Comparison of ENCODE assay signal across 7 mouse cellular contexts in genomic region chr15:79141566-79141917, GRCm38 (mm10). TPM values are rescaled to one million over a fixed set of nuclear protein-coding genes. Genes with fewer than 3 reads are reported as not detected.
DNase-seq lines count a peak whose midpoint lies in the region; ATAC-seq and TF ChIP-seq lines count a peak whose summit lies in the region.

No protein-coding gene starts in this region.

- H3K36me3 ChIP-seq in E14TG2a.4 (ENCODE audit: insufficient read depth, low read length) = peaks cover 31% of the 10 kb centered on the region
- H3K36me3 ChIP-seq in forebrain, embryonic 16.5 days (ENCODE audit: control insufficient read depth, insufficient read depth) = peaks cover 5% of the 10 kb centered on the region

- peaks cover 51% of the 10 kb centered on the region for H3K4me1 ChIP-seq in E14TG2a.4 (replicated peaks; ENCODE audit: low read depth, low read length)
- peaks cover 22% of the 10 kb centered on the region for H3K4me1 ChIP-seq in forebrain, embryonic 16.5 days (replicated peaks; ENCODE audit: control insufficient read depth, insufficient read depth, low read length)

- peak overlapping the region; percentile 89 for H3K4me2 ChIP-seq in forebrain, embryonic 16.5 days (ENCODE audit: low read length)

- H3K27ac ChIP-seq in forebrain, embryonic 16.5 days (ENCODE audit: low read length) = no peak overlapping the region

- ATAC-seq in CD4-positive, CD25-positive, alpha-beta regulatory T cell, adult 4 months = peak; percentile 40
- peak; percentile 18; the same call in 1 of the 2 replicates for ATAC-seq in forebrain, embryonic 16.5 days
- peak; percentile 20; the same call in 1 of the 2 replicates for ATAC-seq in megakaryocyte, adult 5-6 weeks (ENCODE audit: poor library complexity, severe bottlenecking)

- peak overlapping the region; percentile 99 for H3K4me3 ChIP-seq in E14TG2a.4 (replicated peaks; ENCODE audit: low read length)
- peak overlapping the region; percentile 95 for H3K4me3 ChIP-seq in forebrain, embryonic 16.5 days (replicated peaks; ENCODE audit: low read length)

- no peaks in the 10 kb centered on the region for H3K9me3 ChIP-seq in E14TG2a.4 (ENCODE audit: low read length)
- no peaks in the 10 kb centered on the region for H3K9me3 ChIP-seq in forebrain, embryonic 16.5 days (ENCODE audit: control insufficient read depth, low read length)

- peaks cover 11% of the 10 kb centered on the region for H3K27me3 ChIP-seq in E14TG2a.4 (ENCODE audit: insufficient read depth, low read length)
- no peaks in the 10 kb centered on the region for H3K27me3 ChIP-seq in forebrain, embryonic 16.5 days (replicated peaks; ENCODE audit: control insufficient read depth, insufficient read depth, low read length)

- peak overlapping the region; percentile 83 for H3K9ac ChIP-seq in forebrain, embryonic 16.5 days (replicated peaks; ENCODE audit: low read depth, low read length)

- under 1% methylated on average over 7 of the region's 7 CpGs for WGBS in forebrain, embryonic 16.5 days

- no peak for DNase-seq in urinary bladder, postnatal 36 days (ENCODE audit: low spot score in 2 of 2)
- no peak for DNase-seq in left cerebral cortex, adult 11 months (ENCODE audit: low spot score)
- DNase-seq in lung, postnatal 36 days = no peak

- TF ChIP-seq CTCF in E14TG2a.4 (conservative IDR thresholded peaks at IDR 0.05; ENCODE audit: low read length) = no peak

RNA-seq across cellular contexts. Expression of gene 1700088E04Rik, which starts 0.5 kb away (rescaled TPM):
- 10 to 100 TPM in 1 of 2 experiments, 1 to 10 TPM in 1; 4.1 to 10.1 TPM for polyA plus RNA-seq in CD4-positive, CD25-positive, alpha-beta regulatory T cell, adult 4 months (2017; shearing (Covaris generic))
- 11.7 and 13.1 TPM in 2 replicates for polyA plus RNA-seq in forebrain, embryonic 16.5 days (2015; fragmentation: Nextera tagmentation; extraction: Ambion mirVana)
- total RNA-seq in megakaryocyte, adult 5-6 weeks (2015) = not detected in 2 replicates
- not detected in 2 replicates for total RNA-seq in megakaryocyte, adult 5-6 weeks (2017)

RNA-seq across cellular contexts. Expression of gene Polr2f, which starts 0.7 kb away (rescaled TPM):
- 100 to 1,000 TPM in 1 of 2 experiments, 10 to 100 TPM in 1; 92.3 to 119 TPM for polyA plus RNA-seq in CD4-positive, CD25-positive, alpha-beta regulatory T cell, adult 4 months (2017; shearing (Covaris generic))
- 253 and 256 TPM in 2 replicates for polyA plus RNA-seq in forebrain, embryonic 16.5 days (2015; fragmentation: Nextera tagmentation; extraction: Ambion mirVana)
- 46.0 and 49.2 TPM in 2 replicates for total RNA-seq in megakaryocyte, adult 5-6 weeks (2015)
- total RNA-seq in megakaryocyte, adult 5-6 weeks (2017) = 39.6 and 54.1 TPM in 2 replicates

RNA-seq across cellular contexts. Expression of gene Sox10, which starts 23.5 kb away (rescaled TPM):
- not detected for polyA plus RNA-seq in CD4-positive, CD25-positive, alpha-beta regulatory T cell, adult 4 months (2017; shearing (Covaris generic))
- polyA plus RNA-seq in forebrain, embryonic 16.5 days (2015; fragmentation: Nextera tagmentation; extraction: Ambion mirVana) = 2.0 and 2.2 TPM in 2 replicates
- total RNA-seq in megakaryocyte, adult 5-6 weeks (2015) = not detected in 2 replicates
- total RNA-seq in megakaryocyte, adult 5-6 weeks (2017) = not detected in 2 replicates

RNA-seq across cellular contexts. Expression of gene Micall1, which starts 32.8 kb away (rescaled TPM):
- 10 to 100 TPM; 11.8 to 22.1 TPM for polyA plus RNA-seq in CD4-positive, CD25-positive, alpha-beta regulatory T cell, adult 4 months (2017; shearing (Covaris generic))
- polyA plus RNA-seq in forebrain, embryonic 16.5 days (2015; fragmentation: Nextera tagmentation; extraction: Ambion mirVana) = 8.2 and 10.0 TPM in 2 replicates
- 4.4 and 6.1 TPM in 2 replicates for total RNA-seq in megakaryocyte, adult 5-6 weeks (2015)
- total RNA-seq in megakaryocyte, adult 5-6 weeks (2017) = 3.6 and 6.3 TPM in 2 replicates
